Mouse (Mus musculus) mouse embryonic stem cell (cell line): ENCODE data around the gene Sept4.

ENCODE experiments used
- in situ Hi-C, 2 experiments: fragments of 300-500 bp; cut with MboI; formaldehyde crosslinking; loops; 1 replicate in 1 of 2; 3 replicates in 1 of 2; pipeline ENCODE4 v1.14.3; 2019 to 2020; ENCODE audit warnings: low sequenced_read_pairs in 2 of 2, low pct_unique_long_range_greater_than_20kb in 1 of 2, mixed read lengths in 1 of 2; ENCODE audit not compliant: unreplicated experiment in 1 of 2

The Sept4 gene

GRCm38 (mm10) chr11:87577601-87578248, 9.0 kb downstream of the Sept4 start:
- in situ Hi-C loops, result no loop called here

GRCm38 (mm10) chr11:87578249-87578962, 9.7 kb downstream of the Sept4 start:
- in situ Hi-C loops, result no loop called here

GRCm38 (mm10) chr11:87578963-87579601, 10.4 kb downstream of the Sept4 start:
- in situ Hi-C loops, result no loop called here

- in situ Hi-C loops, result no loop called here
Measured at GRCm38 (mm10) chr11:87579713-87580112, 11.0 kb downstream of the Sept4 start.

- in situ Hi-C loops, result no loop called here
Measured at GRCm38 (mm10) chr11:87580543-87581085, 11.9 kb downstream of the Sept4 start.

- in situ Hi-C loops, result no loop called here
Measured at GRCm38 (mm10) chr11:87581161-87581865, 12.6 kb downstream of the Sept4 start.

GRCm38 (mm10) chr11:87581933-87582710, 13.4 kb downstream of the Sept4 start:
- in situ Hi-C loops, result no loop called here

- in situ Hi-C loops, result no loop called here
Measured at GRCm38 (mm10) chr11:87583291-87584034, 14.8 kb downstream of the Sept4 start.

GRCm38 (mm10) chr11:87584711-87585505, 16.2 kb downstream of the Sept4 start:
- in situ Hi-C loops, result no loop called here

GRCm38 (mm10) chr11:87587211-87587874, 18.6 kb downstream of the Sept4 start:
- in situ Hi-C loops, result no loop called here

GRCm38 (mm10) chr11:87589605-87590004, 20.9 kb downstream of the Sept4 start:
- in situ Hi-C loops, result no loop called here

- in situ Hi-C loops, result no loop called here
Measured at GRCm38 (mm10) chr11:87590841-87591525, 22.3 kb downstream of the Sept4 start.

GRCm38 (mm10) chr11:87591526-87592353, 23.0 kb downstream of the Sept4 start, which contains the start of gene Mtmr4:
TSS of gene Mtmr4 (plus strand) at chr11:87592162.
- in situ Hi-C loops, result no loop called here

- in situ Hi-C loops, result no loop called here
Measured at GRCm38 (mm10) chr11:87592354-87592695, 23.6 kb downstream of the Sept4 start.
